Mouse (Mus musculus) hindbrain, embryonic 14.5 days (tissue): ENCODE results near the gene Dcst1. TPM values are rescaled to one million over a fixed set of nuclear protein-coding genes. Genes with fewer than 3 reads are reported as not detected.
A peak's percentile ranks its signal among the peaks of the same experiment; 100 is the strongest.

Source experiments
- ATAC-seq: fragments of 200-750 bp; cut with Nextera tagmentation; 2 replicates; pipeline ENCODE4 v1.8.0; 2017; ENCODE audit warnings: moderate number of reproducible peaks, mild to moderate bottlenecking, moderate TSS enrichment, moderate library complexity; ENCODE audit not compliant: low FRiP score
- DNase-seq: peaks from one replicate; pipeline ENCODE4 v3.0.0-alpha.2; 2015; ENCODE audit warnings: low spot score
- H3K27ac ChIP-seq: fragments of 300-500 bp; sonication (generic); 2 replicates; pipeline ENCODE4 v1.5.1; 2014; ENCODE audit warnings: mild to moderate bottlenecking, moderate library complexity
- H3K27me3 ChIP-seq: fragments of 300-500 bp; sonication (generic); 2 replicates; pipeline ENCODE4 v1.6.1; 2014; ENCODE audit warnings: mild to moderate bottlenecking, low read length, mixed read lengths; ENCODE audit not compliant: control insufficient read depth, insufficient read depth
- H3K36me3 ChIP-seq: fragments of 300-500 bp; sonication (generic); replicated peaks from 2 replicates; pipeline ENCODE4 v1.6.1; 2014; ENCODE audit not compliant: control insufficient read depth, insufficient read depth
- H3K4me1 ChIP-seq: fragments of 300-500 bp; sonication (generic); replicated peaks from 2 replicates; pipeline ENCODE4 v1.6.1; 2014; ENCODE audit warnings: antibody characterized with exemption, low read length, mixed read lengths; ENCODE audit not compliant: control insufficient read depth, insufficient read depth
- H3K4me2 ChIP-seq: fragments of 300-500 bp; sonication (generic); replicated peaks from 2 replicates; pipeline ENCODE4 v1.6.1; 2014; ENCODE audit warnings: mild to moderate bottlenecking, moderate library complexity
- H3K4me3 ChIP-seq: fragments of 300-500 bp; sonication (generic); replicated peaks from 2 replicates; pipeline ENCODE4 v1.5.1; 2014; ENCODE audit warnings: mild to moderate bottlenecking, low read length
- H3K9ac ChIP-seq: fragments of 300-500 bp; sonication (generic); 2 replicates; pipeline ENCODE4 v1.6.1; 2014
- H3K9me3 ChIP-seq: fragments of 300-500 bp; sonication (generic); 2 replicates; pipeline ENCODE4 v1.6.1; 2016; ENCODE audit warnings: low read length; ENCODE audit not compliant: control insufficient read depth
- WGBS: fragments of 180-500 bp; shearing (Covaris S2); extraction: QIAGEN DNeasy Blood & Tissue Kit; methylation state at CpG from one replicate; pipeline ENCODE4 v1.1.7; 2014; 5-methylcytosine and 5-hydroxymethylcytosine counted together
- polyA plus RNA-seq: library from polyadenylated mRNA; unstranded; fragments of >200 nt; fragmentation: Nextera tagmentation; extraction: Ambion mirVana; gene quantifications from 2 replicates; pipeline ENCODE4 v1.2.1, GENCODE M21; 2014

The Dcst1 gene
- polyA plus RNA-seq, 1 experiment from 2014 or later = 0.43 TPM

GRCm38 (mm10) chr3:89320581-89321182, 44.4 kb downstream of the Dcst1 start:
- Histone ChIP-seq H3K27ac (peak overlapping the region; percentile 95), H3K36me3 (peaks cover 4% of the 10 kb centered on the region; the same call in 1 of the 2 replicates), H3K4me2 (peak overlapping the region; percentile 78), H3K9ac (peak overlapping the region; percentile 96), H3K9me3 (no peaks in the 10 kb centered on the region), H3K4me1 (peaks cover 24% of the 10 kb centered on the region), H3K27me3 (peaks cover 12% of the 10 kb centered on the region; the same call in 1 of the 2 replicates), H3K4me3 (peak overlapping the region; percentile 51)
- 3% methylated on average over 38 of the region's 41 CpGs for WGBS
- peak; percentile 67 for DNase-seq
- peak; percentile 52 for ATAC-seq

DNA sequence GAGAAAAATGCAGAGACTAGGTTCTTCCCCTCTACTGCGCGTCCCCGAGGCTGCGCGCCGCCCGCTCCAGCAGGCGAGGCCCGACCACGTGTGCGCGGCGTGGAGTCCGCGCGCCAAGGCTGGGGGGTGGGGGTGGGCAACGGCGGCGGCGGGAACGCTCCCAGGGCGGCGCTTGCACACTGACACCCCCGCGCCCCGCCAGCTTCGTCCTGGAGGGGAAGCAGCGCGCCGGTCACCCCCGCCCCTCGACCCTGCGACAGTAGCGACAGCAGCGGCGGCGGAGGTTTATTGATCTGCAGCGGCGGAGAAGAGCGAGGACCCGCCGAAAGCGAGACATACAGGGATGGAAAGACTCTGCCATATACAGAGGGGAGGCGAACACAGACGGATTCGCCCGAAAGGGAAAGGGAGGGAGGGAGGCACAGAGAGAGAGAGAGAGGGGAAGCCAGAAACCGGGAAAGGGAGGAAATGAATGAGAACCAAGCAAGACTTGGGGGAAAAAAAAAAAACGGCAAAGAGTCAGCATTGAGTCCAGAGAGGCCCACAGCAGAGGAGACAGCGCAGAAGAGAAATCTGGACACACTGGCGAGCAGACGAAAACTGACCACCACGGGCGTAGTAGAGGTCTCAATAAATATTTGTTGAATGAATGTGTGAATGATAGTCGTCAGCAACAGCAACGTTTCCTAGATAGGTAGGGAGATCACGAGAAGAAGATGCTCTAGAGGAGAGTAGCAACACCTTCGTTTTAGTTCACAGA, 45.3 kb downstream of the Dcst1 start:
- Histone ChIP-seq H3K9me3 (no peaks in the 10 kb centered on the region), H3K9ac (peak overlapping the region; percentile 96), H3K4me1 (peaks cover 32% of the 10 kb centered on the region), H3K27ac (peak overlapping the region; percentile 95), H3K27me3 (peaks cover 12% of the 10 kb centered on the region; the same call in 1 of the 2 replicates), H3K4me3 (peak overlapping the region; percentile 51), H3K4me2 (peak overlapping the region; percentile 78), H3K36me3 (peaks cover 9% of the 10 kb centered on the region)
- no peak for ATAC-seq
- 3% methylated on average over 57 of the region's 58 CpGs for WGBS
- no peak for DNase-seq

GRCm38 (mm10) chr3:89318971-89319590, 46.0 kb downstream of the Dcst1 start:
- Histone ChIP-seq H3K9me3 (no peaks in the 10 kb centered on the region), H3K27ac (peak overlapping the region; percentile 95), H3K9ac (peak overlapping the region; percentile 96; the same call in 1 of the 2 replicates), H3K36me3 (peaks cover 16% of the 10 kb centered on the region), H3K4me1 (peaks cover 32% of the 10 kb centered on the region), H3K4me3 (peak overlapping the region; percentile 51), H3K27me3 (peaks cover 12% of the 10 kb centered on the region; the same call in 1 of the 2 replicates), H3K4me2 (peak overlapping the region; percentile 78)
- WGBS = 6% methylated on average over 21 of the region's 21 CpGs
- DNase-seq = no peak
- no peak for ATAC-seq

DNA sequence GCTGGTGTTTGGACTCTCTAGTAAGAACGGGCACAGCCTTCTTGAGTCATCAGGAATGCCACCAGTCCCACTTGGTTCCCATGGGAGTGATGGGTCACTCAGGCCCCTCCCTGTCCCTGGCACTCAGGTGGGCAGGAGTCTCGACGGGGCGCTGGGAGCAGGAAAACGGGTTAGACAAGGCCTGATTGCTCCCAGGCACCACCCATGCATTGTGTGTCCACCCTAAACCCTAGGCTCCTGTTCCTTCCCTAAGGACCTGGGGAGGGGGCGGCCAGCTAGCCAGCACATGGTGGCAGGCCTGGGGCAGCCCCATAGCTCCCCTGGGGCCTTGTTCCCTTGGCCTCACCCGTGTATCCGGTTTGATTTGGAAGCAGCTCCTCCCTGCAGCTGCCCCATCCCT, 46.7 kb downstream of the Dcst1 start:
- ATAC-seq (no peak), DNase-seq (no peak)
- Histone ChIP-seq H3K4me1 (peaks cover 32% of the 10 kb centered on the region), H3K9me3 (no peaks in the 10 kb centered on the region), H3K27me3 (peaks cover 12% of the 10 kb centered on the region; the same call in 1 of the 2 replicates), H3K4me3 (no peak overlapping the region), H3K36me3 (peaks cover 22% of the 10 kb centered on the region), H3K27ac (no peak overlapping the region), H3K4me2 (no peak overlapping the region), H3K9ac (no peak overlapping the region)
- WGBS = 70% methylated on average over 8 of the region's 8 CpGs

- Histone ChIP-seq H3K9ac (0 out of 2 replicates have a peak overlapping the region, but pooled peaks have one; percentile 28), H3K4me3 (no peak overlapping the region), H3K36me3 (peaks cover 30% of the 10 kb centered on the region), H3K27me3 (peaks cover 12% of the 10 kb centered on the region; the same call in 1 of the 2 replicates), H3K4me1 (peaks cover 32% of the 10 kb centered on the region), H3K27ac (no peak overlapping the region), H3K4me2 (peak overlapping the region; percentile 35), H3K9me3 (no peaks in the 10 kb centered on the region)
- ATAC-seq (no peak), DNase-seq (no peak)
- 58% methylated on average over 6 of the region's 6 CpGs for WGBS
These were observed 47.8 kb downstream of the Dcst1 start for GRCm38 (mm10) chr3:89317246-89317645.

GRCm38 (mm10) chr3:89316833-89317232, 48.2 kb downstream of the Dcst1 start:
- 0 out of 2 replicates have a peak overlapping the region, but pooled peaks have one; percentile 28 for H3K9ac ChIP-seq
- H3K4me1 ChIP-seq = peaks cover 32% of the 10 kb centered on the region
- no peaks in the 10 kb centered on the region for H3K9me3 ChIP-seq
- ATAC-seq (peak; percentile 26; the same call in 1 of the 2 replicates), DNase-seq (peak; percentile 90)
- peak overlapping the region; percentile 38 for H3K4me2 ChIP-seq
- peaks cover 30% of the 10 kb centered on the region for H3K36me3 ChIP-seq
- H3K4me3 ChIP-seq = no peak overlapping the region
- H3K27ac ChIP-seq = no peak overlapping the region
- peaks cover 12% of the 10 kb centered on the region; the same call in 1 of the 2 replicates for H3K27me3 ChIP-seq
- 0% methylated on average over 4 of the region's 4 CpGs for WGBS

- DNase-seq = no peak
- peak overlapping the region; percentile 8; the same call in 1 of the 2 replicates for H3K4me3 ChIP-seq
These were observed 48.9 kb downstream of the Dcst1 start for GRCm38 (mm10) chr3:89315930-89316831.

DNA sequence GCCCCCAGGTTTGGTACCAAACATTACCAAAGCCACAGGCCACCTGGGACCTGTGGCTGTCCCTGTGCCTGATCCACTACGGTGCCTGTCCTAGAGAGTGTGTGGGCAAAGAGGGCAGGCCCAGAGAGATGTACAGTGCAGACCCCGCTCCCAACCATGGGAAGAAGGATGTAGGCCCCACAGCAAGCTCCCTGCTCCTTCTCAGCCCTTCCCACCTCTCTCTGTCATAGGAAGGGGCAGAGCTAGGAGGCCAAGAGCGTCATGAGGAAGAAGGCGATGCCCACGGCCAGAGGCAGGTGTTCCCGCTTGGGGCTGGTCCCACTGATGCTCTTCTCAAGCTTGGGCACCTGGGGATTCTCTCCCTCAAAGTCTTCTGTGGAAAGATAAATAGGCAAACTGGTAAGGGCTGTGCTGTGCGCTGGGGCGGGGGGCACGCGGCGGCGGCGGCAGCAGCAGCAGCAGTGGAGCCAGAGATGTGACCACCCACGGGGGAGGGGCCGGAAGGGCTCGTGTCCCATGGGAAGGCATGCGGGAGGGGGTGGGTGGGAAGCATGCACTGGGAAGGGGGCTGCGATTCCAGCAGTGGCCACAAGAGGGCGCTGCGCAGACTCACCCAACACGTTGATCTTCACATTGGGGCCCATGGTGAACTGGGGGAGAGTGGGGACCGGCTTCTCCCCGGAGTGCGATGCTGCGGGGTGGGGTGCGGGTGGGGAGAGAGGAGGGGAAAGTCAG, 49.7 kb downstream of the Dcst1 start:
- peaks cover 12% of the 10 kb centered on the region; the same call in 1 of the 2 replicates for H3K27me3 ChIP-seq
- peak overlapping the region; percentile 38 for H3K4me2 ChIP-seq
- peak overlapping the region; percentile 8 for H3K4me3 ChIP-seq
- no peaks in the 10 kb centered on the region for H3K9me3 ChIP-seq
- H3K4me1 ChIP-seq = peaks cover 29% of the 10 kb centered on the region; the same call in 1 of the 2 replicates
- H3K27ac ChIP-seq = no peak overlapping the region
- DNase-seq = peak; percentile 77
- WGBS = 6% methylated on average over 21 of the region's 26 CpGs
- no peak for ATAC-seq
- peaks cover 30% of the 10 kb centered on the region for H3K36me3 ChIP-seq
- H3K9ac ChIP-seq = 0 out of 2 replicates have a peak overlapping the region, but pooled peaks have one; percentile 0

More at GRCm38 (mm10) chr3:89315930-89316831, 48.9 kb downstream of the Dcst1 start:
- Histone ChIP-seq H3K9ac (no peak overlapping the region), H3K9me3 (no peaks in the 10 kb centered on the region), H3K36me3 (peaks cover 30% of the 10 kb centered on the region), H3K4me1 (peaks cover 32% of the 10 kb centered on the region; the same call in 1 of the 2 replicates), H3K27ac (no peak overlapping the region), H3K27me3 (peaks cover 12% of the 10 kb centered on the region; the same call in 1 of the 2 replicates), H3K4me2 (peak overlapping the region; percentile 38)
- no peak for ATAC-seq
- WGBS = 8% methylated on average over 38 of the region's 40 CpGs
